Mouse (Mus musculus): ENCODE data around the gene Rnf103.

Gene Rnf103

GRCm38 (mm10) chr6:71492756-71493674 is 679 bp upstream of the Rnf103 start:
- DNase-seq = no peak

GRCm38 (mm10) chr6:71494341-71495020 is 787 bp downstream of the Rnf103 start:
- peak; percentile 60 for DNase-seq

- no peak for DNase-seq
Observed at GRCm38 (mm10) chr6:71500575-71500974, 6.9 kb downstream of the Rnf103 start.

GRCm38 (mm10) chr6:71503001-71503400 is 9.3 kb downstream of the Rnf103 start:
- no peak for DNase-seq

- DNase-seq = no peak
Observed at GRCm38 (mm10) chr6:71503670-71504069, 10.0 kb downstream of the Rnf103 start.

GRCm38 (mm10) chr6:71504091-71504490 is 10.4 kb downstream of the Rnf103 start:
- DNase-seq = no peak

- no peak for DNase-seq
Observed at GRCm38 (mm10) chr6:71505671-71506070, 12.0 kb downstream of the Rnf103 start.

GRCm38 (mm10) chr6:71519476-71519875 is 25.8 kb downstream of the Rnf103 start:
- DNase-seq = no peak

- DNase-seq = no peak
Observed at GRCm38 (mm10) chr6:71525556-71525955, 31.9 kb downstream of the Rnf103 start.

GRCm38 (mm10) chr6:71527056-71527455 is 33.4 kb downstream of the Rnf103 start:
- DNase-seq = no peak

- DNase-seq = no peak
Observed at GRCm38 (mm10) chr6:71527826-71528225, 34.1 kb downstream of the Rnf103 start.

- no peak for DNase-seq
Observed at GRCm38 (mm10) chr6:71530176-71530575, 36.5 kb downstream of the Rnf103 start.

GRCm38 (mm10) chr6:71537286-71537685 is 43.6 kb downstream of the Rnf103 start:
- DNase-seq = no peak

GRCm38 (mm10) chr6:71543686-71544499 is 50.2 kb downstream of the Rnf103 start, which contains the start of gene Chmp3:
TSS of gene Chmp3 (plus strand) at chr6:71543797.
- DNase-seq = peak; percentile 97

GRCm38 (mm10) chr6:71555507-71555951 is 61.8 kb downstream of the Rnf103 start:
- DNase-seq = no peak

GRCm38 (mm10) chr6:71556826-71557225 is 63.1 kb downstream of the Rnf103 start:
- DNase-seq = no peak
